Mouse (Mus musculus): ENCODE results near the gene Bhlha15. TPM values are rescaled to one million over a fixed set of nuclear protein-coding genes. Genes with fewer than 3 reads are reported as not detected.
A peak's percentile ranks its signal among the peaks of the same experiment; 100 is the strongest.

Gene Bhlha15
- total RNA-seq, 2 experiments from 2014 or later = 1.3 to 4.4 TPM

DNA sequence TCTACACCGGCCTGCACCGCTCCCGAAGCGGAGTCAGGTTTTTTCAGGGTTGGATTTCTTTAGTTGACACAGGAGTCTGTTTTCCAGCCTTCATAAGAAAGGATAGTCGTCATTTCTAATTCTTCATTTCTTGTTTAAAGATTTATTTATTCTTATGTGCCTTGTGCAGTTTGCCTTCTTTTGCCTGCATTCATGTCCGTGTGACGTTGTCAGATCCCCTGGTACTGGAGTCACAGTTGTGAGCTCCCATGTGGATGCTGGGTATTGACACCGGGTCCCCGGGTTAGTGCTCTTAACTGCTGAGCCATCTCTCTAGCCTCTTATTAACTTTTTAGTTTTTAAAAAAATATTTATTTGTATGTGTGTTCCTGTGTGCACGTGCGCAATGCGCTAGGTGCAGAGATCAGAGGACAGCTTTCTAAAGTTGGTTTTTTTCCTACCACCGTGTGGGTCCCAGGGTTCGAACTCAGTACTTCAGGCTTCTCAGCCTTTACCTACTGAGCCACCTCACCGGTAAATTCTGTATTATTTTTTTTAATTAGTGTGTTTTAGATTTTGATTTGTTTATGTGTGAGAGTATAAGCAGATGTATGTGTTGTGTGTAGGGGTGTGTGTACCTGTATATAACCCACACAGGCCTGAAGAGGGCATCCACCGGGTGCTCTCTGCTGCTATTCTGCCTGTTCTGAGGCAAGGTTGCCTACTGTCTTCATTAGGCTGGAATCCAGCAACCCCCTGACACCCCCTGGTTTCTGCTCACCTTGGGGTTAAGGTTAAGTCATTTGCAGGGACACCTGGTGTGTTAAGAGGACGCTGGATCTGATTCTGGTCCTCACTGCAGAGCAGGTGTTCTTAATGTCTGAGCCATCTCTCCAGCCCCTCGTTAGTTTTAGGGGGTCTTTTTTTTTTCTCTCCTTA lies 34.1 kb downstream of the Bhlha15 start:
- no peak for ATAC-seq (replicated peaks; ENCODE audit: poor library complexity, severe bottlenecking)

DNA sequence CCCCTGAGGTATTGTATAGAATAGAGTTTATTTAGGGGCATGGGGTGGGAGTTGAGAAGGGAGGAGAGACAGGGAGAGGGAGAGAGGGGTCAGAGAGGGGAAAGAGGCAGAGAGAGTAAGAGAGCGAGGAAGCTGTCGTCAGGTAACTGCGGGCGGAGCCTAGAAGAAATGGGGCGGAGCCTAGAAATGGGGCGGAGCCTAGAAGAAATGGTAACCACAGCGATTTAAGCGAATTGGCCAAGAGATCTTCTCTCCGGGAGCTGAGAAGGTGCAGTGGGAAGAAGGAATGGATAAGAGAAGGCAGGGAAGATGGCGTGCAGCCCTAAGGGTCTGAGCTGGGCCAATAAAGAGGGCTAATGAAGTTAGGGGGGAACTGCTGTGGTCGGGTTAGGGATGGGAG lies 36.1 kb downstream of the Bhlha15 start:
- ATAC-seq (replicated peaks; ENCODE audit: poor library complexity, severe bottlenecking) = no peak

DNA sequence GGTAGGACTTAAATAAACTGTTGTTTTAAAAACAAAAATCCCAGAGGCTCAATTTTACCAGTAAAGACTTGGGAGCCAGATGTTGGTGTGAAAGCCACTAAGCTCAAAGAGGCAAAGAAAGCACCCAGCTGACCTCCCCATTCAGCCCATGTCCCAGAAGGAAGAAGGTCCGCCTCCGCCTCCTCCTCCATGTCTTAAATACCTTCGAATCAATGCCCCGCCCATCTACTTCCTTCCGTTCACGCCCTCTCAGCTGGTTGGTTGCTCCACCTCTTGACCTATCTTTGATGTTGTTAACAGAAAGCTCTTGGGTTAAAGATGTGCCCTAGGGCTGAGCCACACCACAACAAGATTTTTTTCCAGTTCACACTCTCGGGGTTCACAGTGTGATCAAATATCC lies 40.1 kb downstream of the Bhlha15 start:
- ATAC-seq (replicated peaks; ENCODE audit: poor library complexity, severe bottlenecking) = no peak

DNA sequence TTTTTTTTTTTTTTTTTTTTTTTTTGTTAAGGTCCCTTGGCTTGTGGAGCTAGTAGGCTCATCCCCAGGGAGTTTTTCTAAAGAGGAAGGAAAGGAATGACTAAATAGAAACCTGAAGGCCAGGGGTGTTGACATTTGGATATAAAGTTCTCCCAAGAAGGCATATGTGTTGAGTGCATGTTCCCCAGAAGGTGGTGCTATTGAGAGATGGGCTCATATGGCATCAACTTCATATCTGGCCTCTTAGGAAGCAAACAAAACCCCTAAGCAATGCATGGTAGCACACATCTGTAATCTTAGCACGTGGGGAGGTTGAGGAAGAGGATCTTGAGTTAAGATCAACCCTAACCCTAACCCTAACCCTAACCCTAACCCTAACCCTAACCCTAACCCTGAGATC lies 41.3 kb downstream of the Bhlha15 start:
- peak; percentile 84 for ATAC-seq (replicated peaks; ENCODE audit: poor library complexity, severe bottlenecking)

DNA sequence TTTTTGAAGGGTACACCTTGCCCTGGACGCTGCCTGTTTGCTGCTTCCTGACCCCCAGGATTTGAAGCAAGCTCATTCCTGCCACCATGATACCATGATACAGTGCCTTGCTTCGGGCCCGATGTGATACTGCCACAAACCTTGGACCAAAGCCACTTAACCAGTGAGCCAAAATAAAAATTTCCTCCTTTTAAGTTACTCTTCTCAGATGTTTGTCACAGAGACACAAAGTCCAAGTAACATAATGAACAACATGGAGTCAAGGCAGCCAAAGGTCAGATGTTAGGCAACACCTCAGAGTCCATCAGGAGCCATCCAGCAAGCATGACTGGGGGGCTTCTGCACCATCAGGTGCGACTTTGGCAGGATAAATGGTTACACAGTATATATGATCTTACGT lies 42.4 kb downstream of the Bhlha15 start:
- ATAC-seq (replicated peaks; ENCODE audit: poor library complexity, severe bottlenecking) = no peak

DNA sequence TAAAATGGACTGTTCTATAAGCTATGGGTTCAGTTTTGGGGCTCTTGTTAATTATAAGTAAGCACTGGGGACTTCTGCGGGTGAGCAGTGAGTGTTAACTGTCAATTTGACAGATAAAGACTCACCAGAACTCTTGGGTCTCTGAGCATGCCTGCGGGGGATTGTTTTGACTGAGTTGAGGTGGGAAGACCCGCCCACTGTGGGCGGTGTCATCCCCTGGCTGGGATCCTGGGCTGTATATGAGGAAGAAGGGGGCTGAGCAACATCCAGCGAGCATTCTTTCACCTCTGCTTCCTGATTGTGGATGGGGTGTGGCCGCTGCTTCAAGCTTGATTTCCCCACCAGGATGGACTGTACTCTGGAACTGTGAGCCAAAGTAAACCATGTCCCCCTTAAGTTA lies 44.1 kb downstream of the Bhlha15 start:
- ATAC-seq (replicated peaks; ENCODE audit: poor library complexity, severe bottlenecking) = 0 out of 2 replicates have a peak, but pooled peaks have one; percentile 23

DNA sequence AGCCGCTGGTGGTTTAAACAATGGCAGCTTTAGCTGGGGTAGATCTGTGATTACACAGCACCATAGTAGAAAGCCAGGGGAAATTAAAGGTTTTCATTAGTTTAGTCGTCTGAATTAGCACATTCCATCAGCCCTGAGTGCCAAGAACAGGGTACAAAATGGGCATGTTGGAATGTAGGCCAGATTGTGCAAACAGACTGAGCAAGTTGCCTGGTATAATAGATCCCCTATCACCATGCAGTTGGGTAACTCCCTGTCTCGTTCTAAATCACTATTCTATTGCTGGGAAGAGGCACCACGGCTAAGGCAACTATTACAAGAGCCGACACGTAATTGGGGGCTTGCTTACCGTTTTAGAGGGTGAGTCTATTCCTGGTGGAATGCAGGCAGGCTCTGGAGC lies 44.6 kb downstream of the Bhlha15 start:
- ATAC-seq (replicated peaks; ENCODE audit: poor library complexity, severe bottlenecking) = no peak

DNA sequence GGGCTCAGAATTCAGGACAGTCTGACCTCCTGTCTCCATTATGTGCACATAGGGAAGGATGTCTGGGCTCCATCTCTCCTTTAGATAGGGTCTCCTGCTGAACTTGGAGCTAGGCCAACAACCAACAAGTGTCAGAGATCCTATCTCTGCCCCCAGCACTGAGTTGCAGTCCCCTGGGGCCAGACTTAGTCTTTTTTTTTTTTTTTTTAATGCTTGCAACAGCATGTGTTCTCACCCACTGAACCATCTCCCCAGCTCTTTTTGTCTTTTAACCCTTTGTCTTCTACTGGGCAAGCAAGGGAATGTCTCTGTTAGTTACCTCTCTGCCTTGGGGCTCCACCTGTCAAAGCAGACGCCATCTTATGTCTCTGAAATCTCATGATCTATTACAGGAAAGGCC lies 48.9 kb downstream of the Bhlha15 start:
- ATAC-seq (replicated peaks; ENCODE audit: poor library complexity, severe bottlenecking) = no peak

Other genes starting within 250 kb of the Bhlha15 start
- gene Ccz1, start 175.4 kb upstream of the Bhlha15 start, total RNA-seq (2014; fragmentation: Nextera tagmentation) = 99.9 and 103 TPM in 2 replicates
- gene Ccz1, start 175.4 kb upstream of the Bhlha15 start, total RNA-seq (2017) = 121 and 139 TPM in 2 replicates
- gene Ocm, start 163.6 kb upstream of the Bhlha15 start, total RNA-seq (2014; fragmentation: Nextera tagmentation) = not detected in 2 replicates
- gene Ocm, start 163.6 kb upstream of the Bhlha15 start, total RNA-seq (2017) = not detected in 2 replicates
- 7.2 and 7.3 TPM in 2 replicates for gene Lmtk2, start 89.8 kb upstream of the Bhlha15 start, total RNA-seq (2014; fragmentation: Nextera tagmentation)
- gene Lmtk2, start 89.8 kb upstream of the Bhlha15 start, total RNA-seq (2017) = 6.5 and 7.2 TPM in 2 replicates
- 1.4 and 6.1 TPM in 2 replicates for gene Tecpr1, start 33.3 kb downstream of the Bhlha15 start, total RNA-seq (2014; fragmentation: Nextera tagmentation)
- 1.1 and 3.3 TPM in 2 replicates for gene Tecpr1, start 33.3 kb downstream of the Bhlha15 start, total RNA-seq (2017)
- gene Bri3, start 54.2 kb downstream of the Bhlha15 start, total RNA-seq (2014; fragmentation: Nextera tagmentation) = 29.1 and 56.1 TPM in 2 replicates
- gene Bri3, start 54.2 kb downstream of the Bhlha15 start, total RNA-seq (2017) = 12.2 and 20.2 TPM in 2 replicates
- gene Baiap2l1, start 167.8 kb downstream of the Bhlha15 start, total RNA-seq (2014; fragmentation: Nextera tagmentation) = not detected in 2 replicates
- gene Baiap2l1, start 167.8 kb downstream of the Bhlha15 start, total RNA-seq (2017) = not detected in 2 replicates

Data from granulocyte monocyte progenitor cell, adult 5-6 weeks (primary cell).